Mouse (Mus musculus) kidney, postnatal 14 days (tissue): ENCODE results near the gene Vcpkmt.
A peak's percentile ranks its signal among the peaks of the same experiment; 100 is the strongest.
"Not testable (repeated sequence)": the region's sequence is repeated elsewhere in the genome, so short reads cannot be mapped to it uniquely, and the experiment has no call there.

Experiments used
- DNase-seq: peaks from one replicate; pipeline ENCODE4 v3.0.0; 2022; ENCODE audit warnings: mixed read lengths

The Vcpkmt gene

GRCm38 (mm10) chr12:69582613-69583269 lies at the start of gene Vcpkmt:
Gene Vcpkmt, minus strand, starts transcription at chr12:69583028.
- DNase-seq, result peak; percentile 92

GRCm38 (mm10) chr12:69618590-69618989 lies 35.8 kb upstream of the Vcpkmt start:
- not testable (repeated sequence) for DNase-seq

- no peak for DNase-seq
Measured at GRCm38 (mm10) chr12:69604367-69604766, 21.5 kb upstream of the Vcpkmt start.

- no peak for DNase-seq
Measured at GRCm38 (mm10) chr12:69597446-69597845, 14.6 kb upstream of the Vcpkmt start.

- DNase-seq, result no peak
Measured at GRCm38 (mm10) chr12:69593130-69593529, 10.3 kb upstream of the Vcpkmt start.

- DNase-seq, result no peak
Measured at GRCm38 (mm10) chr12:69583270-69583629, 422 bp upstream of the Vcpkmt start.

DNA sequence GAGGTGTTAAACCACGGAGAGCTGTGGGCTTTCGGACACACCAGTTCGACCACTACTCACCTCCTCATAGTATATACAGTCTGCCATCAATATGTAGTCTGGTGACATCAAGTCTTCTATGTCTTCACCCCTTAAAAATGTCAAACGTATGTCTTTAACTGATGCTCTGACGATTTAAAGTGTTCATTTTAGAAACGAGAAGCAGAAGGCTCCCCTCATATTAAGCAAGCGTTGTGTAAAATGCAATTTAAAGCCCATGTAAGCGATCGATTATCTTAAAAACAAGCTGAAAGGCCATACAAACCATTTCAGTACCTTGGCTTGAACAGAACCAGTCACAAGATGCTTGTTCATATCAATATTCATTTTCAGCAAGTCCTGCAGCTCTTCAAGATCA lies 614 bp downstream of the Vcpkmt start:
- no peak for DNase-seq

DNA sequence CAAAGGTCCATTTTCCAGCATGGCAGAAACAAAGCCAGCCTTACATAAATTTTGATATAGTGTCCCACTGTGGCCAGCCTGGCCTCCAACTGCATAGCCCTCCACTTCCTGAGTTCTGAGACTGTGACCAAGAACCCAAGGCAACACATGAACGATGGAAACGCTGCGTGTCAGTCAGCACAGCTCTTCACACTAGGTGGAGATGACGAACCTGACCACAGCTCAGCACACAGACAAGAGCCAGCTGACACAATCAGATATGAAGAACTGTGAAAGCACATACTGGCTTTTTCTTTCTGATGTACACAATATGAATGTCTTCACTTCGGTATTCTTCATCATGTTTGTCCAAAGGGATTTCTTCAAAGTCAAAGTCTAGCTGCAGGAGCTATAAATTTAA lies 3.2 kb downstream of the Vcpkmt start:
- no peak for DNase-seq

GRCm38 (mm10) chr12:69576120-69576627 lies 6.7 kb downstream of the Vcpkmt start:
- peak; percentile 24 for DNase-seq

DNA sequence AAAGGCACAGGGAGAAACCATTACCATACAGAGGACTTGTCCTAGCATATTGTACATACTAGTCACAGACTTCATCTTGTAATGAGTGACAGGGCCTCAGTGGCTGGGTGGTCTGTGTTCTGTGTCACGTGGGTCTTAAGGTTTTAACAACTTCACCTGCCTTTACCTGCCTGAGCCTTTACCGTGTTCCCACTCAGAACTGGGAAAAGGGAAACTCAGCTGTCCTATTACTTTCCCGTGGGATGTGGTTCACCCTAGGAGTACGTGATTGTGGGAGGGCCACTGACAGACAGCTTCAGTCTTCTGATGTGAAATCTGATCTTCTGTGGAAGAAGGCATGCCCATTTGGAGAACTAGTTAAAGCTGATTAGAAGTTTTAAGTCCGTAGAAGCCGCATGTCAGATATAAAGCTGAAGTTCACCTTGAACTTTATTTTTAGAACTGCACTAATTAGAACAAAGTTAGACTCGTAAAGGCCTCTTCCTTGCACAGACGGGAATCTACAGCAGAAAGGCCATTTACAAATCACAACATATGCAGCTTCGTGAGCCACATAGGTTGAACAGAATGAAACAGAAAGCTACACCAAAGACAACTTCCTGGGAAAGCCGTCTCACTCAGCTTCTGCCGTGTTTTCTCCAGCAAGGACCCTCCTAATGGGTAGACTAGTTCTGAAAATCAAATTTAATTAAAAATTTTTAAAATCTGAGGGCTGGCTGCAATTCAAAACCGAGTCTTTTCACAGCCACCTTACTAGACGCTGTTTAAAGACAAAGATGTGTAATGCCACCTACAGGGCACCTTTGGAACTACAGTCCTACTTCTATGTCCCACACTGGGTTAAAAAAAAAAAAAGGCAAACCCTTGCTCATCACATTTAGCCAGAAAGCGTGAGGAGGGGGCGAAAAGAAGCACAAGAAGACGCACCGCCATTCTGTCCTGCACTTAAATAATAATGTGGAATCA lies 8.6 kb downstream of the Vcpkmt start:
- DNase-seq, result peak; percentile 89

DNA sequence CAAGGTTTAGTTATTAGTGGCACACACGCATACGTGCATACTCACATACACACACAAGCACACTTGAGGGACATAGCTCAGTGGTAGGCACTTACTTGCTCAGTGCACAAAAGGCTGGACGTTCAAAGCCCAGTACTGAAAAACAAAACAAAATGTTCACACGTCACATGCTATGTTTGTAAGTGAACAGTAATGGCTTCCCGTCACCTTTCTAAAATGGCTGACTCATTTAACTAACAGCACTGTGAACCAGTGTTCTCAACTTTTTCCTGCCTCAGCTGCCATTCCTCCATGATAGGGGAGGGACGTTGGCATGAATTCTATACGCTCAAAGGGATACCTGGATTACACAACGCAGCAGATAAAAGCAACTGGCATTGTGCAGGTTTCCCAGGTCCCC lies 9.6 kb downstream of the Vcpkmt start:
- DNase-seq, result no peak

DNA sequence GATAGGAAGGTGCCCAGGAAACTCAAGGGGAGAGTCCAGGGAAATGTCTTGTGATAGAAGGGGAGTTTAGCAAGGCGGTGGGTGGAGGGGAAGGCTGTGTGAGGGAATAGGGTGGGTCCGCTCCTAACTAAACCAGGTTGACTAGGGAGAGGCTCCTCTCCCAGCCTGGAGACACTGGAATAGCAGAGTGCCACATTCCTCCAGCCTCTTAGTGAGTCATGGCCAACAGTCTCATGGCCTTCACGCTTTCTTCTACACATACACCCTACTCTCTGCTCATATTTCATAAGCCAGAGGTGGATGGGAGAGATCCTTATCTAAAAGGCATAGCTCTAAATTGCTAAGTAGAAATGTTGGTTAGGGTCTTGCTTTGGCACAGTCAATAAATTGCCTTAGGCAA lies 12.9 kb downstream of the Vcpkmt start:
- no peak for DNase-seq

DNA sequence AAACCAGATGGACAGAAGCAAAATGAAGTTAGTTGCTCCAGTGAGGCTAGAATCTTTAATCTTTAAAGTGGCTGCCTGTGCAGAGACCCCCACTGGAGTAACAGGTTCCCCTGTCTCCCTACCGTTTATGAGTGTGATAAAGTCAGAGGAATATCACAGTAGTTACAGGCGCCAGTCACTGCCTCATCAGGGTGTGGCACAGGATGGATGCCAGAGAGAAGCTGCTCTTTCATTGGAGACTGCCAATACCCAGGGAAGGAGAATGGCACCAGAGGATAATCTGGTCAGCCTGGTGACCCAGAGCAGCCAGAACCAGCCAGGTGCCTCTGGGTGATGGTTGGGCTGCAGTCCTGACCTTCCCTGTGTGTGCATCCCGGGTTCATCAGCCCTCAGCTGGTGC lies 14.6 kb downstream of the Vcpkmt start:
- DNase-seq, result no peak

GRCm38 (mm10) chr12:69561006-69561405 lies 21.8 kb downstream of the Vcpkmt start:
- not testable (repeated sequence) for DNase-seq

- peak; percentile 52 for DNase-seq
Measured at GRCm38 (mm10) chr12:69556221-69556861, 26.5 kb downstream of the Vcpkmt start.

- DNase-seq, result no peak
Measured at GRCm38 (mm10) chr12:69545456-69546178, 37.2 kb downstream of the Vcpkmt start.

GRCm38 (mm10) chr12:69544994-69545393 lies 37.8 kb downstream of the Vcpkmt start:
- DNase-seq, result no peak

DNA sequence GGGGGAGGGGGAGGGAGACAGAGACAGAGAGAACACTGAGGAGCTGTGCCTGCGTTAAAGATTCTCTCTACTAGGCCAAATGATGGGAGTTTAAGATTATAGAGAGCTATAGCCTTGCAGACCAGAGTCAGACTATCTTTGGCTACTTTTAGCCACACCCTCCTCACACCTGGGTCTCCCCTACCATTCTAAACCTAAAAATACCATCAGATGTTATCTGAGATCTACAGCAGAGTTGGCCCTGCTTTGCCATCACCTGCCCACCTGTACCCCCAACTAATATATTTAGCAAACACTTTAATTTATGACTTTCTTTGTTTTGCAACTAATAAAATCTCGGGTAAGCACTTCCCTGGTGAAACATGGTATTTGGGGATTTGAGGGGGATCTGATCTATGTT lies 38.3 kb downstream of the Vcpkmt start:
- DNase-seq, result no peak

DNA sequence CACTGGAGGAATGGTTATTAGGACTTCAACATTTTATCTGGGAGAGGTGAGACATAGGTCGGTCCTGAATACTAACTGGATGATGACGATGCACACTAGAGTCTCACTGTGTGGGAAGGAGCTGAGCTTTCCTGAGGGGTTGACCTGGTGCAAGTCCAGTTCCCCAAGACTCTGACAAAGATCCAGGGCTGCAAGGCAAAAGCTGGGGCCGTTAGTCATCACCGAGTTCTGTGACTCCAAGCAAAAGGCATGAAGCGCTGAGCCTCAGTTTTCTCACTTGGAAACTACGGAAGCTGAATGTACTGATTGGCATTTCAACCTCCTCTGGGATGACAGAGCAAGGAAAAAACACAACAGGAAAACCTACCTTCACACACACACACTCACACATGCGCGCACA lies 40.5 kb downstream of the Vcpkmt start:
- no peak for DNase-seq

GRCm38 (mm10) chr12:69541663-69542062 lies 41.2 kb downstream of the Vcpkmt start:
- peak; percentile 21 for DNase-seq

GRCm38 (mm10) chr12:69539353-69539752 lies 43.5 kb downstream of the Vcpkmt start:
- DNase-seq, result no peak

- DNase-seq, result no peak
Measured at GRCm38 (mm10) chr12:69538362-69538950, 44.4 kb downstream of the Vcpkmt start.
